Mouse (Mus musculus): ENCODE data around the gene Trim28. TPM values are rescaled to one million over a fixed set of nuclear protein-coding genes. Genes with fewer than 3 reads are reported as not detected.

The Trim28 gene
- total RNA-seq, 2 experiments from 2014 or later = 240 to 249 TPM

DNA sequence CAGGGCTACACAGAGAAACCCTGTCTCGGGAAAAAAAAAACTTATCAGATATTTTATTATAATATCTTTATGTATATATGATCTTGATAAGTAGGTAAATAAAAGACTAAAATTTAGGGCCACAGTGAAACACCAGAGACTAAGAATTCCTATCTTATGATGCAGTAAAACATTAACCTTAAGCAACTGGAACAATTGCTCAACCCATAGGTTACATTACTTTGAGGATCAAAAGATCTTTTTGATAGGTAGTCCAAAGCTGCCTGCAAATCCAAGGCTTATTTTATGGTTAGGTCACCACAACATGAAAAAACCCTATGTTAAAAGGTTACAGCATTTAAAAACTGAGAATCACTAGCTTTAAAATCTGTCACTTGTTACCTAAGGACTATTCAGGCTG, 2.7 kb downstream of the Trim28 start:
- DNase-seq = no peak

GRCm38 (mm10) chr7:13003380-13003779, 4.5 kb downstream of the Trim28 start:
- no peak for DNase-seq

DNA sequence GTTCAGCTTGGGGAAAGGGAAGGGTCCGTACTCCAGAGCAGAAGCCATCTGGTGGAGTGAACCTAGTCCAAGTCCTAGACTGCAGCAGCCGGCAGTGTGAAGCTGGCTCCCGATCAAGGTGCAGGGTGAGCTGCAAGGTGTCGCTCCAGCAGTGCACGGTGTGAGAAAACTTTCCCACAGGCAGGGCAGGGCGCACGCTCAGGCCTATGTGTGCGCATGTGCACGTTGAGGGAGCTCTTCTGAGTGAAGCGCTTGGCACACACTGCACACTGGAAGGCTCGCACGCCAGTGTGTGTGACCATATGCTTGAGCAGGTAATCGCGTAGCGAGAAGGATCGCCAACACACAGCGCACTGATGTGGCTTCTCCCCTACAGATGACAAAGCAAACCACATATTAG, 7.1 kb downstream of the Trim28 start:
- DNase-seq = no peak

DNA sequence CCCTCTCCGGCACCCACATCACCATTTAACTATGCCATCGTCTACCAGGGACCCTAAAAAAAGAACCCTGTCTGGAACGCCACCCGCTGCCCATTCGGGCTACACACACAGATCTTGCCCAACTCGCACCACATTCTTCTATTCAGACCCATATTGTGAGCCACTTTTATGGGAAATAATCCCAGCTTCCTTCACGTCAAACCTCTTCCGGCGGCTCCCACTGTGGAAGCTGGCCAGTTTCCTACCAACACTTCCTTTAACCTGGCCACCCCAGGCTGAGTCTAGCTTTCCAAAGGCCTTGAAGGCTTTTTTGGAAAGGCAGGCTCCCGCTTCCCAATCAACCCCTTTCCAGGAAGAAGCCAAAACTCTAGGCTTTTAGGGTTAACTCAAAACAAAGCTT, 7.6 kb downstream of the Trim28 start:
- no peak for DNase-seq

DNA sequence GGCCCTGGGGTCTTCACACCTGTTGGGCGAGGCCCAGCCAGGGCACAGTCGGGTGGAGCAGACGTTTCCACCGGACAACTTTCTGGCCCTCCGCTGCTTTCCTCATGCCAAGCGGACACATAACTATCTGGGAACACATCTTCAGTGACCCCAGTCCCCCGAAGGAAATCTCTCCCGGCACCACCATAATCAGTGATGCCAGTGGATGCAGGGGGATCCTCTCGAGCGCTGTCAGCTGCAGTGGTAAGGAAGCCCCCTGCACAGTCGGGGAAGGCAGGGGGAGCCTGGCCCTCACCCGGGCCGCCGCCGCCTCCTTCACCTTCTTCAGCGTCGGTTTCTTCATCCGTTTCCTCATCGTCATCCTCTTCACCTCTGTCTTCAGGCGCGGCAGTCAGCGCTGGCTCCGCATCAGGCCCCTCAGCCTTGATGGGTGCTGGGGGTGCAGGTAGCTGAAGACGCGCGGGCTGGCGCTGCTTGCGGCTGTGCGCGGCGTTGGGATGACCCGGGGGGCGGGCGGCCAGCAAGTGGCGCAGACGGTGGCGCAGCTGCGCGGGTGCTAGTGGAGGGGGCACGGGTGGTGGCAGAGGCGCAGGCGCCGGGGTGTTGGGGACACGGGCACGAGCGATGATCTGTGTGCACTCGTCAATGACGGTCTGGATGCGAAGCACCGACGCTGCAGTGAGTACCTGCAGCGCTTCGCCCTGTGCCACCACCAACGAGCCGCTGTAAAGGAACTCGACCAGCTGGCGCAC, 8.6 kb downstream of the Trim28 start:
- no peak for DNase-seq

DNA sequence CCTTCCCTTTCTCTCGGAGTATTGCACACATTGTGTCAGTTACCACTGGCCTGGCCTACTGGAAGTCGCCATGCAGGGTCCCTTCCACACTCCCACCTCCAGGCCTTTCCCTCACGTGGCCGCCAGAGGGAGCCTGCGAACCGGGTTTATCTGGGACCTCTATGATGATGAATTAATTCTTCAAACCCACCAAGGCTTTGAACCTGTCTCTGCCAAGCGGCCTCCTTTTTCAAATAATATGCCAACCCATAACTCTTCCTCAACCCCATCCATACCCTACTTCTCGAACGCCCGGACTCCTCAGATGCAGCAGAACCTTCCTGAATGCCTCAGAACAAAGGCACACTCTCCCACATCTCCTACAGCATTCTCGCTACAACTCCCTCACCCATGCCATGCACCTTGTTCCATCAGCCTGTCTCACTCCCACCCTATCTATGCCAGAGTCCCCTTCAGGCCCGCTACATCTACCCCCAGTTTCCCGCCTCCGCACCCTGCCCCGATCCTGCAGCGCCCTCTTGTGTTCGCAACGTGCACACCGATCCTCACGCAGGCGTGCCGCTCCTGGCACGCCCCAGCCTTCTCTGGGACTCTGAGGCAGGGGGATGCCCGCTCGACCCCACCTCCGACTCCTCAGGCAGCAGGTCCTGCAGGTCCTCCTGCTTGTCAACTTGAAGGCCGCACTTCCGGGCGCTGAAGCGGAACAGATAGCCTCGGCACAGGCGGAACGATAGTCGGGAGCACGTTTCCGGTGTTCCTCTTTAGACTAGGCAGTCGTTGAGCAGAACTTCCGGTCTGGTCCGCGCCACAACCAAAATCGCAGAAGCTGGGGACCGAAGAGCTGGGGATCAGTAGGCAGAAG, 10.5 kb downstream of the Trim28 start:
- DNase-seq = peak; percentile 94

- no peak for DNase-seq
Observed at GRCm38 (mm10) chr7:13010005-13010908, 11.3 kb downstream of the Trim28 start, which contains the start of gene Zbtb45. Gene Zbtb45, minus strand, starts transcription at chr7:13010034.

DNA sequence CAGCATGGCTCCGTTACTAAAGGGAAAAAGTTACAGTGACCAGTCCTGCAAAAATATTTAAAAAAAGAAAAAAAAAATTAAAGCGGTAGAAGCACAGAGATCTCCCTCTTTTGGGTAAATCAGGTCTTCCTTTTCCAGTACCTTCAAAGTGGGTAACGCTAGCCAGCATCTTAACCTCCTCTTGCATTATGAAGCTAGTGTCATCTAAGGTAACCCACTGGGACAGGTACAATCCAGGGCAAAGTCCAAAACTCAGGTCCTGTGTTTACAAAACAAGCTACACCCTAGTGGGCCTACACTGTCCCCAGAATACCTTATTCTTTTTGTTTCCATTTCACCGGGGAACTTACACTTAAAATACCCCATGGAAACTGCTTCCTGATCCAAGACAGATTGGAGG, 14.8 kb downstream of the Trim28 start:
- DNase-seq = no peak

DNA sequence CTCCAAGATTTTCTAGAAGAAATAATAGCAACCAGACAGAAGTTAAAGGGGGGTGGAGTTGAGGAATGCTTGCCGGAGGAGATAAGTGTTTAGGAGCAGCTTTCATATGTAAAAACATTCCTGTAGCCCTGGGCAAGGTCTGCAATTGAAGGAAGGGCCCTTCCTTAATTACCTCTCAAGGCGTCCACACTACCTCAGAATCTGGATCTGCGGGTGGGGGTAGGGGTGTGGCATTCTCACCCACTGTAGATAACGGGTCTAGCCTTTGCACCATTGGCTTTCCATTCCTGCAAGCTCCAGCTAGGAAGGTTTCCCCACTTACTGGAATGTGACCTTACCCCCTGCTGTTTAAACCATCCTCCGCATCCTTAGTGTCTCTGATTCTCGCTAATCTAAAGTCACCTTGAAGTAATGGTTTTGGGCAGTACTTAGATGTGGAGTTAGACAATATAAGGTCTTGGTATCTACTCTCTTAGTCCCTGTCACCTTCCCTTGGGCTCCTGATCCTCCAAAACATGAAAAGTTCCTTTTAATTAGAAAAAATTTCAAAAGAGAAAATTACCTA, 15.4 kb downstream of the Trim28 start:
- DNase-seq = no peak

DNA sequence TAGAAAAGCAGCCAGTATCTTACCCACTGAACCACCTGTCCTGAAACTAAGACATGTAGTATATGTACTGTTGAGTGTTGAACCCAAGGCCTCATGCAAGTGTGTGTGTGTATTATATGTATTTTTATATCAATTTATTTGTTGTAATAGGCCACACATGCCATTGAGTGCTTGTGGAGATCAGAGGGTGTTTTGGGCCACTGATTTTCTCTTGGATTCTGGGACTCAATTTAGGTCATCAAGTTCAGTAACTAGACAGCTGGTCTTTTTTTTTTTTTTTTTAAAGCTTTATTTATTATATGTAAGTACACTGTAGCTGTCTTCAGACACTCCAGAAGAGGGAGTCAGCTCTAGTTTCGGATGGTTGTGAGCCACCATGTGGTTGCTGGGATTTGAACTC, 16.3 kb downstream of the Trim28 start:
- DNase-seq = no peak

GRCm38 (mm10) chr7:13022773-13023535, 24.0 kb downstream of the Trim28 start:
- peak; percentile 77 for DNase-seq

DNA sequence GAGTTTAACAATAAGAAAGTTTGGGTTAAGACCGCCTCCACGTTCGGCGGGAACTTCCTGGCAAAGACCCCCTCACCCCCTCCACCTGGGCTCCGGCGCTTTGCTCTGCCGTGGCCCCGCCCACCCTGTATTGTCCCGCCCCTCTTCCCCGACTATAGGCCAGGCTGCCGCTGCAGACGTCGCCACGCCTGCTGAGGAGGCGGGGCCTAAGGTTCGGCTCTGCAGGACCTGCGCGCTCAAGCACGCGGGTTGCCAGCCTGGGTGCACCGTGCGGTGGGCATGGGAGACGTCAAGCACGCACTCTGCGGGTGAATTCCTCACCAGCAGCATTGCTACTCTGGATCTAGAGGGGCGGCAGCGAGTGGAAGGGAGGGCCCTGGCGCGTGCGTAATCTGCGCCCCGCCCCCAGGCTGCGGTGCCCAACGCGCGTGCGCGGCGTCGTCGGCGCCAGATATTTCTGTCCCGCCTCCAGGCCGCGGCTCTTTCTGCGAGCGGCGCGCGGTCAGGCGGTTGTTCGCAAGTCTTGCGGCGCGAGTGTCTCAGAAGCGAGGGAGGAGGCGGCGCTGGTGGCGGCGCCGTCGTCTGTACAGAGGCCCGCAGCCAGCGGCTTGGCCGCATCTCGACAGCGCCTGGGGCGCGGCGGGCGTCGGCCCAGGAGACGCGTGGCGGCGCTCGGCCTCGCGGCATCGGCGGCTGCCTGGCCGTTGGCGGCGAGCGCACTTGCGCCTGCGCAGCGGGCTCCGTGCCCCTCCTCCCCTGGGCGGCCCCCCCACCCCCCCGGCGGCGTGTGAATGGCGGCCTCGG, 25.2 kb downstream of the Trim28 start:
- peak; percentile 94 for DNase-seq

DNA sequence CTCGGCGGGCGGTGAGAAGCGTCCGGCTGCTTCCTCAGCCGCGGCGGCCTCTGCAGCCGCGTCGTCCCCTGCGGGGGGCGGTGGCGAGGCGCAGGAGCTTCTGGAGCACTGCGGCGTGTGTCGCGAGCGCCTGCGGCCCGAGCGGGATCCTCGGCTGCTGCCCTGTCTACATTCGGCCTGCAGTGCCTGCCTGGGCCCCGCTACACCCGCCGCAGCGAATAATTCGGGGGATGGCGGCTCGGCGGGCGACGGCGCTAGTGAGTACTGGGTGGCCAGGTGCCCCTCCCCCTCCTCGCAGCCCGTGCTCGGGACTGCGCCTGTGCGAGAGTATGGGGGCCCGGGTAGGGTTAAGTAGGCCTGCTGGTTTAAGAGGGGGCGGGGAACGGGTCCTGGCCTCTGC, 25.9 kb downstream of the Trim28 start:
- DNase-seq = peak; percentile 87

- no peak for DNase-seq
Observed at GRCm38 (mm10) chr7:13025511-13026112, 26.7 kb downstream of the Trim28 start.

- DNase-seq = no peak
Observed at GRCm38 (mm10) chr7:13028986-13029385, 30.1 kb downstream of the Trim28 start.

DNA sequence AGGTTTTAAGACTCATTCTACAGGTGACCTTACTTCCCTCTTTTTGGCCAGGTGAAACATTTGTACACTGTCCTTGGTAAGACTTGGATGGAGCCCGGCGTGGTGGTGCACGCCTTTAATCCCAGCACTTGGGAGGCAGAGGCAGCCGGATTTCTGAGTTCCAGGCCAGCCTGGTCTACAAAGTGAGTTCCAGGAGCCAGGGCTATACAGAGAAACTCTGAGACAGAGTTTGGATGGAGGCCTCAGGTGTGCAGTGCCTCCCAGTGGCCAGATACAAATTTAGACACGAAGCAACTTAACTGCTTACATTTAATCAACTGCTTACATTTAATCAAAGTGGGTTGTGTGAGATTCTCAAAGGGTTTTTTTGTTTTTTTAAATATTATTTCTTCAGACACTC, 32.2 kb downstream of the Trim28 start:
- DNase-seq = peak; percentile 43

DNA sequence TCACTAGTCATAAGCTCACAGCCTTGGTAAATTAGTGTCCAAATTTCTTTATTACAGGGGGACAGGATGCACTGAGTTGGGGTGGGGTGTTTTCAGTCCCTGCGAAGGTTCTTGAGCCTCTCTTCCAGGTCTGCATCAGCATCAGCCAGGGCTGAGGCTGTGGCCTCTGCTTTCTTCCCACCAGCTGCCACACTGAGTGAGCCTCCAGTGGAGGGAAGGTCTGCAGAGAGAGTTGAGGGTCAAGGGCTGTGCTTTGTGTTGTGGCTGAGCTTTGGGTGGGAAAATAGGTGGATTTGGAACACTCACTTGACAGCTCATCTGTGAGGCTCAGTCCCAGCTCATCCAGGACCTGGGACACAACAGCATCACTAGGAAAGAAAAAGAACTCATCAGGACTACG, 33.1 kb downstream of the Trim28 start:
- DNase-seq = no peak

GRCm38 (mm10) chr7:13032541-13032940, 33.6 kb downstream of the Trim28 start:
- DNase-seq = no peak

GRCm38 (mm10) chr7:13033451-13034147, 34.7 kb downstream of the Trim28 start:
- no peak for DNase-seq

All from heart, postnatal 4 days (tissue).